Mouse (Mus musculus) intestine, embryonic 14.5 days (tissue): ENCODE results near the gene Serpina3b. TPM values are rescaled to one million over a fixed set of nuclear protein-coding genes. Genes with fewer than 3 reads are reported as not detected.

ENCODE experiments used
- ATAC-seq: fragments of 200-750 bp; cut with Nextera tagmentation; replicated peaks from 2 replicates; pipeline ENCODE4 v1.8.0; 2017; ENCODE audit warnings: low read depth, moderate number of reproducible peaks, moderate TSS enrichment, moderate library complexity; ENCODE audit not compliant: low FRiP score, low TSS enrichment
- DNase-seq: peaks from one replicate; pipeline ENCODE4 v3.0.0-alpha.2; 2018; ENCODE audit warnings: low spot score
- H3K27ac ChIP-seq: fragments of 300-500 bp; sonication (generic); 2 replicates; pipeline ENCODE4 v1.5.1; 2014; ENCODE audit warnings: low read depth, mild to moderate bottlenecking, control low read depth
- H3K27me3 ChIP-seq: fragments of 300-500 bp; sonication (generic); replicated peaks from 2 replicates; pipeline ENCODE4 v1.6.1; 2014; ENCODE audit warnings: low read length, control low read depth; ENCODE audit not compliant: control insufficient read depth, insufficient read depth
- H3K36me3 ChIP-seq: fragments of 300-500 bp; sonication (generic); 2 replicates; pipeline ENCODE4 v1.6.1; 2014; ENCODE audit warnings: low read length, control low read depth; ENCODE audit not compliant: control insufficient read depth, insufficient read depth
- H3K4me1 ChIP-seq: fragments of 300-500 bp; sonication (generic); replicated peaks from 2 replicates; pipeline ENCODE4 v1.6.1; 2014; ENCODE audit warnings: low read length, control low read depth, mixed read lengths; ENCODE audit not compliant: control insufficient read depth, insufficient read depth
- H3K4me2 ChIP-seq: fragments of 300-500 bp; sonication (generic); 2 replicates; pipeline ENCODE4 v1.6.1; 2014; ENCODE audit warnings: low read length
- H3K4me3 ChIP-seq: fragments of 300-500 bp; sonication (generic); 2 replicates; pipeline ENCODE4 v1.5.1; 2014; ENCODE audit warnings: low read depth, low read length, control low read depth, mixed read lengths
- H3K9ac ChIP-seq: fragments of 300-500 bp; sonication (generic); 2 replicates; pipeline ENCODE4 v1.6.1; 2014; ENCODE audit warnings: mild to moderate bottlenecking, low read length
- H3K9me3 ChIP-seq: fragments of 300-500 bp; sonication (generic); 2 replicates; pipeline ENCODE4 v1.6.1; 2016; ENCODE audit warnings: low read length, control low read depth; ENCODE audit not compliant: control insufficient read depth
- WGBS: fragments of 180-500 bp; shearing (Covaris S2); extraction: QIAGEN DNeasy Blood & Tissue Kit; methylation state at CpG from one replicate; pipeline ENCODE4 v1.1.7; 2014; 5-methylcytosine and 5-hydroxymethylcytosine counted together
- polyA plus RNA-seq: library from polyadenylated mRNA; unstranded; fragments of >200 nt; fragmentation: Nextera tagmentation; extraction: Ambion mirVana; gene quantifications from 2 replicates; pipeline ENCODE4 v1.2.1, GENCODE M21; 2014

Serpina3b gene
- polyA plus RNA-seq, 1 experiment from 2014 or later = not detected

- Histone ChIP-seq H3K9me3 (no peaks in the 10 kb centered on the region), H3K4me2 (no peak overlapping the region), H3K4me1 (no peaks in the 10 kb centered on the region), H3K4me3 (no peak overlapping the region), H3K9ac (no peak overlapping the region), H3K36me3 (no peaks in the 10 kb centered on the region), H3K27me3 (no peaks in the 10 kb centered on the region), H3K27ac (no peak overlapping the region)
- ATAC-seq (no peak), DNase-seq (peak; percentile 35)
- 86% methylated on average over 3 of the region's 3 CpGs for WGBS
Measured at GRCm38 (mm10) chr12:104186041-104186581, 58.3 kb downstream of the Serpina3b start.

Other genes with a start within 250 kb of the Serpina3b start
- gene Serpina1c, start 223.1 kb upstream of the Serpina3b start, polyA plus RNA-seq = 30.5 and 35.0 TPM in 2 replicates
- 5.3 and 9.2 TPM in 2 replicates for gene Serpina1e, start 169.0 kb upstream of the Serpina3b start, polyA plus RNA-seq
- not detected in 2 replicates for gene Serpina11, start 138.0 kb upstream of the Serpina3b start, polyA plus RNA-seq
- 0.04 TPM in 1 of 2 replicates, not detected in the other for gene Serpina9, start 114.2 kb upstream of the Serpina3b start, polyA plus RNA-seq
- gene Serpina12, start 83.6 kb upstream of the Serpina3b start, polyA plus RNA-seq = not detected in 2 replicates
- gene Serpina5, start 26.9 kb upstream of the Serpina3b start, polyA plus RNA-seq = not detected in 2 replicates
- not detected in 2 replicates for gene Serpina3a, start 15.3 kb upstream of the Serpina3b start, polyA plus RNA-seq
- gene Serpina3c, start 25.9 kb downstream of the Serpina3b start, polyA plus RNA-seq = not detected in 2 replicates
- gene Serpina3f, start 86.5 kb downstream of the Serpina3b start, polyA plus RNA-seq = 0.12 and 0.17 TPM in 2 replicates
- 2.2 and 2.7 TPM in 2 replicates for gene Serpina3g, start 108.2 kb downstream of the Serpina3b start, polyA plus RNA-seq
- not detected in 2 replicates for gene Serpina3i, start 135.1 kb downstream of the Serpina3b start, polyA plus RNA-seq
- gene Serpina3j, start 186.6 kb downstream of the Serpina3b start, polyA plus RNA-seq = not detected in 2 replicates
- not detected in 2 replicates for gene Serpina3k, start 210.5 kb downstream of the Serpina3b start, polyA plus RNA-seq
- not detected in 2 replicates for gene Serpina3m, start 210.5 kb downstream of the Serpina3b start, polyA plus RNA-seq